Mouse (Mus musculus) heart, adult 2 months (tissue): ENCODE data around the gene Cntnap1. TPM values are rescaled to one million over a fixed set of nuclear protein-coding genes. Genes with fewer than 3 reads are reported as not detected.

ENCODE experiments used
- DNase-seq, 2 experiments: peaks; one replicate each; pipeline ENCODE4 v3.0.0; 2021
- H3K27ac ChIP-seq: fragments of 200-600 bp; 2 replicates; pipeline ENCODE4 v1.8.1; 2022
- H3K27me3 ChIP-seq: fragments of 200-500 bp; 2 replicates; pipeline ENCODE4 v1.6.1; 2012; ENCODE audit warnings: mild to moderate bottlenecking, low read length, inconsistent platforms, mixed read lengths; ENCODE audit not compliant: control insufficient read depth, insufficient read depth
- H3K36me3 ChIP-seq: fragments of 200-500 bp; 2 replicates; pipeline ENCODE4 v1.6.1; 2012; ENCODE audit warnings: low read length, inconsistent platforms; ENCODE audit not compliant: control insufficient read depth, insufficient read depth
- H3K4me1 ChIP-seq: fragments of 200-500 bp; 2 replicates; pipeline ENCODE4 v1.6.1; 2011; ENCODE audit warnings: low read length; ENCODE audit not compliant: control insufficient read depth, insufficient read depth
- H3K4me3 ChIP-seq: fragments of 200-600 bp; 2 replicates; pipeline ENCODE4 v1.8.1; 2022
- H3K79me2 ChIP-seq: fragments of 200-500 bp; replicated peaks from 2 replicates; pipeline ENCODE4 v1.6.1; 2012; ENCODE audit warnings: mild to moderate bottlenecking, inconsistent platforms, low read length, moderate library complexity, mixed read lengths; ENCODE audit not compliant: control insufficient read depth, insufficient read depth
- H3K9ac ChIP-seq: fragments of 200-500 bp; 2 replicates; pipeline ENCODE4 v1.6.1; 2012; ENCODE audit warnings: low read depth, mild to moderate bottlenecking, control low read depth, inconsistent platforms, low read length, mixed read lengths
- CTCF ChIP-seq: fragments of 200-600 bp; IDR thresholded peaks from 2 replicates; pipeline ENCODE4 v1.8.1; 2022; ENCODE audit warnings: antibody characterized with exemption, mild to moderate bottlenecking, moderate library complexity
- EP300 ChIP-seq: fragments of 200-500 bp; IDR thresholded peaks from 2 replicates; pipeline ENCODE4 v1.6.1; 2011; ENCODE audit warnings: low read depth, low read length, control low read depth; ENCODE audit not compliant: insufficient read depth
- POLR2A ChIP-seq: fragments of 200-500 bp; IDR thresholded peaks from 2 replicates; pipeline ENCODE4 v1.6.1; 2011; ENCODE audit warnings: mild to moderate bottlenecking, low read depth, low read length, control low read depth; ENCODE audit not compliant: insufficient read depth
- WGBS: fragments of 180-500 bp; shearing (Covaris S2); methylation state at CpG from one replicate; pipeline ENCODE4 v1.1.7; 2018; 5-methylcytosine and 5-hydroxymethylcytosine counted together
- intact Hi-C: fragments of 180-260 bp; cut with DNase I; formaldehyde crosslinking; loops from one replicate; pipeline ENCODE4 v1.15.1; 2025
- polyA plus RNA-seq: library from polyadenylated mRNA; depleted of rRNA; stranded (reverse); fragments of >200 nt; gene quantifications from 2 replicates; pipeline ENCODE4 v1.2.3, GENCODE M21; 2012
- total RNA-seq, 2 experiments: library from RNA; stranded (reverse); gene quantifications; 2 replicates each; pipeline ENCODE4 v1.2.3; 2021

The Cntnap1 gene
- total and polyA plus RNA-seq, 3 experiments, result 1.3 to 3.1 (median 1.5) TPM

DNA sequence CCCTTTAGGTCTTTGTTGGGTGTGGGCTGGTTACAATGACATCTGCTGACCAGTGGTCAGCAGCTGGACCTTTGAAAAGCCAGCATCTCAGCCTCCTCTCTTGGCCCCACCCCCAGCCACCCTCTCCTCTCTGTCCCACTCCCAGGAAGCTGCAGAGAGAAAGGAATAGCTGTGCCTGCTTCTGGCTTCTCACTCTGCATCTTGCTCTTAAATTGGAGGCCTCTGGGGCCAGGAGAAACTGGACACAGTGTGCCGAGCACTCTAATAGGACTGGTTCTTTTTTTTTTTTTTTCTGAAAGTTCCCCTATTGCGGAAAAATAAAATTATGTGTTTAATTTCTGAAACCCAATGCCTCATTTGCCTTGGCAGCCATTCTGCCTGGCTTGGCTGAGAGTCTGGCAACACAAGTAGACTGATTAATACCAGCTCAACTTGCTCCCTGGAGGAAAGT, 59.8 kb downstream of the Cntnap1 start:
- intact Hi-C loops, result no loop called here

GRCm38 (mm10) chr11:101230526-101230925, 60.2 kb downstream of the Cntnap1 start:
- no peaks in the 10 kb centered on the region; the same call in 1 of the 2 replicates for H3K36me3 ChIP-seq
- 26% methylated on average over 5 of the region's 5 CpGs for WGBS
- no peaks in the 10 kb centered on the region for H3K79me2 ChIP-seq
- DNase-seq, result no peak
- intact Hi-C loops, result no loop called here
- H3K27me3 ChIP-seq, result no peaks in the 10 kb centered on the region
- no peak for TF ChIP-seq POLR2A
- no peak for TF ChIP-seq EP300
- no peak for TF ChIP-seq CTCF
- H3K27ac ChIP-seq, result peak overlapping the region; percentile 98
- H3K9ac ChIP-seq, result peak overlapping the region; percentile 66
- peaks cover 14% of the 10 kb centered on the region; the same call in 1 of the 2 replicates for H3K4me1 ChIP-seq
- H3K4me3 ChIP-seq, result peak overlapping the region; percentile 52; the same call in 1 of the 2 replicates

More for the DNA sequence above, 59.8 kb downstream of the Cntnap1 start:
- 0 out of 2 replicates have a peak overlapping the region, but pooled peaks have one; percentile 16 for H3K9ac ChIP-seq
- H3K27me3 ChIP-seq, result no peaks in the 10 kb centered on the region
- no peak for TF ChIP-seq POLR2A
- TF ChIP-seq CTCF, result no peak
- no peak for TF ChIP-seq EP300
- peak; percentile 68 to 80 for DNase-seq
- 20% methylated on average over 2 of the region's 2 CpGs for WGBS
- peak overlapping the region; percentile 98 for H3K27ac ChIP-seq
- peaks cover 2% of the 10 kb centered on the region; the same call in 1 of the 2 replicates for H3K79me2 ChIP-seq
- H3K4me1 ChIP-seq, result peaks cover 16% of the 10 kb centered on the region
- H3K4me3 ChIP-seq, result 0 out of 2 replicates have a peak overlapping the region, but pooled peaks have one; percentile 15
- peaks cover 2% of the 10 kb centered on the region; the same call in 1 of the 2 replicates for H3K36me3 ChIP-seq

- H3K9ac ChIP-seq, result peak overlapping the region; percentile 66
- H3K4me1 ChIP-seq, result peaks cover 14% of the 10 kb centered on the region; the same call in 1 of the 2 replicates
- no peaks in the 10 kb centered on the region for H3K79me2 ChIP-seq
- TF ChIP-seq CTCF (peak; percentile 18; the same call in 1 of the 2 replicates), POLR2A (peak; percentile 90), EP300 (peak; percentile 98)
- H3K36me3 ChIP-seq, result no peaks in the 10 kb centered on the region; the same call in 1 of the 2 replicates
- peak overlapping the region; percentile 52 for H3K4me3 ChIP-seq
- DNase-seq, result peak; percentile 84 to 90
- H3K27ac ChIP-seq, result peak overlapping the region; percentile 98
- WGBS, result 8% methylated on average over 18 of the region's 18 CpGs
- intact Hi-C loops, result loop anchor here (1.0 kb wide), 1 partner anchor 17 kb away; no protein-coding TSS in a partner anchor
- no peaks in the 10 kb centered on the region for H3K27me3 ChIP-seq
Measured at GRCm38 (mm10) chr11:101230991-101231871, 60.9 kb downstream of the Cntnap1 start.

DNA sequence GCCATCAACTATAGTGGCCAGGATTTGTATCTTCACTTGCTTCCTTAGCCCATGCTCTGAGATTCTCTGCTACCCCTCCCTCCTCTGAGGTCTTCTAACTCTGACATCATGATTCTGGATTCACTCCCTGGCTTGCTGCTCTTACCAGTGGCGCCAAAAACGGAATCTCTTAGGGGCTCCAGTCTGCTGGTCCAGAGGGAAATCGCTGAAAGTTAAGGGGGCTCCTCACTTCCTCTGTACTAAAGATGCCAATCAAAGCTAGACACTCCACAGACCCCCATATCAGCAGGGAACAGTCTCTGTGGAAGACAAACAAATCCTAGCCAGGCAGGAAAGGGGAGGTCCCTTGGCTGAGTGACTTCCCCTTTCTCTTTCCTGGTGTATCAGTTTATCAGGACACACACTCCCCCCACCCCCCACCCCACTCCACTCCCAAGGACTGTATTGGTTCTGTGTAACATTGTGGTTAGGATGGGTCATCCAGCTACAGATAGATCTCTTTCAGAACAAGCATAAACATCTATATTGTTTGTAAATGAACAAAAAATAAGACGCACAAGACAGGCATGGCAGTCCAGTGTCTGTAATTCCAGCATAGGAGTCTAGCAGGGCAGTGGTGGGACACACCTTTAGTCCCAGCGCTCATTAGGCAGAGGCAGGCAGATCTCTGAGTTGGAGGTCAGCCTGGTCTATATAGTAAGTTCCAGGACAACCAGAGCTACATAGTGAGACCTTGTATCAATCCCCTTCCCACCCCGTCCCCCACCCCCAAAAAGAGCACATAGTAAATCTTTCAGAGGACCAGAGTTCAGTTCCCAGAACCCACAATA, 61.9 kb downstream of the Cntnap1 start:
- WGBS, result 38% methylated on average over 6 of the region's 6 CpGs
- TF ChIP-seq POLR2A, result peak; percentile 71
- TF ChIP-seq EP300, result 0 out of 2 replicates have a peak, but pooled peaks have one; percentile 55
- no peak for TF ChIP-seq CTCF
- no peaks in the 10 kb centered on the region for H3K27me3 ChIP-seq
- intact Hi-C loops, result no loop called here
- peak overlapping the region; percentile 98 for H3K27ac ChIP-seq
- no peaks in the 10 kb centered on the region for H3K79me2 ChIP-seq
- H3K36me3 ChIP-seq, result no peaks in the 10 kb centered on the region; the same call in 1 of the 2 replicates
- peak; percentile 70 to 75 for DNase-seq
- peak overlapping the region; percentile 56 for H3K9ac ChIP-seq
- peaks cover 14% of the 10 kb centered on the region; the same call in 1 of the 2 replicates for H3K4me1 ChIP-seq
- peak overlapping the region; percentile 52 for H3K4me3 ChIP-seq

GRCm38 (mm10) chr11:101233240-101233639, 62.9 kb downstream of the Cntnap1 start:
- no peak overlapping the region for H3K9ac ChIP-seq
- H3K4me1 ChIP-seq, result peaks cover 16% of the 10 kb centered on the region; the same call in 1 of the 2 replicates
- no peak overlapping the region for H3K4me3 ChIP-seq
- 80% methylated on average over 1 of the region's 1 CpGs for WGBS
- peak overlapping the region; percentile 98 for H3K27ac ChIP-seq
- no peak for TF ChIP-seq CTCF
- no peak for TF ChIP-seq POLR2A
- TF ChIP-seq EP300, result no peak
- no peaks in the 10 kb centered on the region for H3K79me2 ChIP-seq
- no peaks in the 10 kb centered on the region for H3K27me3 ChIP-seq
- no peak for DNase-seq
- intact Hi-C loops, result no loop called here
- H3K36me3 ChIP-seq, result no peaks in the 10 kb centered on the region; the same call in 1 of the 2 replicates
